ENCODE assay signal across 17 mouse cellular contexts in genomic region chr8:126609556-126610263, GRCm38 (mm10). TPM values are rescaled to one million over a fixed set of nuclear protein-coding genes. Genes with fewer than 3 reads are reported as not detected.
DNase-seq lines count a peak whose midpoint lies in the region; ATAC-seq and TF ChIP-seq lines count a peak whose summit lies in the region.
"Had no signal": no experiment of that assay in that cellular context is flagged by ENCODE, and none has a peak within 500 bp of the region (broad histone marks: within the 10 kb centered on the region; RNA-seq: fewer than 3 reads in every experiment).

No protein-coding gene starts in this region.

- no peak for DNase-seq in intestine, embryonic 14.5 days (ENCODE audit: low spot score)
- DNase-seq in liver, embryonic 11.5 days (ENCODE audit: low spot score): no peak
- no peak for DNase-seq in spleen, postnatal 36 days (ENCODE audit: low spot score in 2 of 2)
- DNase-seq in retina, embryonic 14.5 days (ENCODE audit: low spot score): no peak
- no peak for DNase-seq in left cerebral cortex, postnatal 36 days (ENCODE audit: low spot score in 2 of 2)
- DNase-seq: kidney, adult 11 months; right cerebral cortex, postnatal 4 days; thymus, postnatal 25 days had no signal

- 71% methylated on average over 11 of the region's 11 CpGs for WGBS in intestine, embryonic 14.5 days
- 72% methylated on average over 11 of the region's 11 CpGs for WGBS in intestine, postnatal 0 days
- WGBS in liver, embryonic 11.5 days: 64% methylated on average over 11 of the region's 11 CpGs
- 53% methylated on average over 11 of the region's 11 CpGs for WGBS in lung, embryonic 15.5 days
- 68% methylated on average over 11 of the region's 11 CpGs for WGBS in stomach, embryonic 16.5 days

- H3K4me2 ChIP-seq in intestine, embryonic 14.5 days (ENCODE audit: low read length): no peak overlapping the region
- H3K4me2 ChIP-seq in intestine, postnatal 0 days (replicated peaks; ENCODE audit: low read depth): no peak overlapping the region
- no peak overlapping the region for H3K4me2 ChIP-seq in liver, embryonic 11.5 days
- H3K4me2 ChIP-seq in lung, embryonic 15.5 days: no peak overlapping the region
- no peak overlapping the region for H3K4me2 ChIP-seq in stomach, embryonic 16.5 days (ENCODE audit: low read depth, low read length)
- H3K4me2 ChIP-seq: embryonic facial prominence, embryonic 13.5 days; heart, embryonic 15.5 days; neural tube, embryonic 12.5 days had no signal

- 0 out of 2 replicates have a peak, but pooled peaks have one; percentile 16 for ATAC-seq in intestine, embryonic 14.5 days (replicated peaks; ENCODE audit: low FRiP score, low TSS enrichment, low read depth)
- ATAC-seq in intestine, postnatal 0 days: no peak
- ATAC-seq in liver, embryonic 11.5 days (replicated peaks; ENCODE audit: low FRiP score): peak; percentile 29
- 0 out of 2 replicates have a peak, but pooled peaks have one; percentile 25 for ATAC-seq in lung, embryonic 15.5 days (ENCODE audit: borderline replicate concordance, extremely low read depth, low FRiP score, low TSS enrichment)
- ATAC-seq in stomach, embryonic 16.5 days (ENCODE audit: insufficient read depth, low FRiP score): peak; percentile 80
- ATAC-seq: midbrain, embryonic 16.5 days had no signal

- TF ChIP-seq CTCF in intestine, postnatal 0 days (IDR thresholded peaks at IDR 0.05; ENCODE audit: low read depth): no peak

- 0 out of 2 replicates have a peak, but pooled peaks cover 15% of the 10 kb centered on the region for H3K4me1 ChIP-seq in intestine, embryonic 14.5 days (replicated peaks; ENCODE audit: control insufficient read depth, insufficient read depth, low read length)
- peaks cover 10% of the 10 kb centered on the region for H3K4me1 ChIP-seq in intestine, postnatal 0 days (replicated peaks; ENCODE audit: control insufficient read depth, insufficient read depth, low read length)
- H3K4me1 ChIP-seq in liver, embryonic 11.5 days (replicated peaks; ENCODE audit: control insufficient read depth, insufficient read depth, low read length): peaks cover 15% of the 10 kb centered on the region
- peaks cover 29% of the 10 kb centered on the region for H3K4me1 ChIP-seq in lung, embryonic 15.5 days
- H3K4me1 ChIP-seq in stomach, embryonic 16.5 days (ENCODE audit: control insufficient read depth, insufficient read depth, low read length): peaks cover 15% of the 10 kb centered on the region

- H3K36me3 ChIP-seq in intestine, embryonic 14.5 days (ENCODE audit: control insufficient read depth, insufficient read depth, low read length): no peaks in the 10 kb centered on the region
- no peaks in the 10 kb centered on the region for H3K36me3 ChIP-seq in intestine, postnatal 0 days (ENCODE audit: control insufficient read depth, insufficient read depth)
- H3K36me3 ChIP-seq in liver, embryonic 11.5 days (ENCODE audit: control insufficient read depth, insufficient read depth, low read length): no peaks in the 10 kb centered on the region
- no peaks in the 10 kb centered on the region for H3K36me3 ChIP-seq in lung, embryonic 15.5 days
- no peaks in the 10 kb centered on the region for H3K36me3 ChIP-seq in stomach, embryonic 16.5 days (ENCODE audit: control insufficient read depth, insufficient read depth, low read length)
- H3K36me3 ChIP-seq: embryonic facial prominence, embryonic 13.5 days; forebrain, embryonic 10.5 days; heart, embryonic 15.5 days; neural tube, embryonic 12.5 days had no signal

- intact Hi-C loops in left cerebral cortex, postnatal 36 days (cut with DNase I): no loop called here

- H3K4me3 ChIP-seq in intestine, embryonic 14.5 days (ENCODE audit: low read depth, low read length): no peak overlapping the region
- H3K4me3 ChIP-seq in intestine, postnatal 0 days (ENCODE audit: low read depth, low read length): no peak overlapping the region
- no peak overlapping the region for H3K4me3 ChIP-seq in liver, embryonic 11.5 days (ENCODE audit: low read depth, low read length)
- no peak overlapping the region for H3K4me3 ChIP-seq in lung, embryonic 15.5 days
- no peak overlapping the region for H3K4me3 ChIP-seq in stomach, embryonic 16.5 days (replicated peaks; ENCODE audit: low read length)
- H3K4me3 ChIP-seq: embryonic facial prominence, embryonic 13.5 days; forebrain, embryonic 10.5 days; heart, embryonic 15.5 days; megakaryocyte, embryonic 14.5 days; neural tube, embryonic 12.5 days had no signal

- no peaks in the 10 kb centered on the region for H3K27me3 ChIP-seq in intestine, embryonic 14.5 days (replicated peaks; ENCODE audit: control insufficient read depth, insufficient read depth, low read length)
- H3K27me3 ChIP-seq in intestine, postnatal 0 days (replicated peaks; ENCODE audit: control insufficient read depth, insufficient read depth, low read length): no peaks in the 10 kb centered on the region
- no peaks in the 10 kb centered on the region for H3K27me3 ChIP-seq in liver, embryonic 11.5 days (replicated peaks; ENCODE audit: control insufficient read depth, insufficient read depth, low read length)
- H3K27me3 ChIP-seq in lung, embryonic 15.5 days: no peaks in the 10 kb centered on the region
- no peaks in the 10 kb centered on the region for H3K27me3 ChIP-seq in stomach, embryonic 16.5 days (ENCODE audit: control insufficient read depth, insufficient read depth, low read length)
- H3K27me3 ChIP-seq: embryonic facial prominence, embryonic 13.5 days; heart, embryonic 15.5 days; megakaryocyte, embryonic 14.5 days; neural tube, embryonic 12.5 days had no signal

- no peak overlapping the region for H3K9ac ChIP-seq in intestine, embryonic 14.5 days (ENCODE audit: low read length)
- H3K9ac ChIP-seq in intestine, postnatal 0 days (ENCODE audit: low read depth, low read length): no peak overlapping the region
- no peak overlapping the region for H3K9ac ChIP-seq in liver, embryonic 11.5 days (ENCODE audit: low read depth, low read length)
- H3K9ac ChIP-seq in lung, embryonic 15.5 days: no peak overlapping the region
- peak overlapping the region; percentile 36; the same call in 1 of the 2 replicates for H3K9ac ChIP-seq in stomach, embryonic 16.5 days (ENCODE audit: low read length)
- H3K9ac ChIP-seq: heart, embryonic 15.5 days; neural tube, embryonic 12.5 days had no signal

- H3K27ac ChIP-seq in intestine, embryonic 14.5 days (ENCODE audit: low read depth): 0 out of 2 replicates have a peak overlapping the region, but pooled peaks have one; percentile 7
- H3K27ac ChIP-seq in intestine, postnatal 0 days (ENCODE audit: low read depth, low read length): no peak overlapping the region
- H3K27ac ChIP-seq in liver, embryonic 11.5 days (ENCODE audit: low read depth, low read length): peak overlapping the region; percentile 33
- H3K27ac ChIP-seq in lung, embryonic 15.5 days: peak overlapping the region; percentile 56; the same call in 1 of the 2 replicates
- peak overlapping the region; percentile 83 for H3K27ac ChIP-seq in stomach, embryonic 16.5 days (ENCODE audit: low read length)
- H3K27ac ChIP-seq: heart, embryonic 15.5 days; neural tube, embryonic 12.5 days had no signal

- no peaks in the 10 kb centered on the region for H3K9me3 ChIP-seq in intestine, embryonic 14.5 days (ENCODE audit: control insufficient read depth, low read length)
- H3K9me3 ChIP-seq in intestine, postnatal 0 days (ENCODE audit: control insufficient read depth): no peaks in the 10 kb centered on the region
- H3K9me3 ChIP-seq in liver, embryonic 11.5 days (ENCODE audit: control insufficient read depth, low read length): no peaks in the 10 kb centered on the region
- H3K9me3 ChIP-seq in lung, embryonic 15.5 days: no peaks in the 10 kb centered on the region
- no peaks in the 10 kb centered on the region for H3K9me3 ChIP-seq in stomach, embryonic 16.5 days (replicated peaks; ENCODE audit: control insufficient read depth, low read length)
- H3K9me3 ChIP-seq: embryonic facial prominence, embryonic 13.5 days; forebrain, embryonic 10.5 days; heart, embryonic 15.5 days; megakaryocyte, embryonic 14.5 days; neural tube, embryonic 12.5 days had no signal

RNA-seq across cellular contexts. Expression of gene Irf2bp2, which starts 15.9 kb away (rescaled TPM):
- polyA plus RNA-seq in intestine, embryonic 14.5 days (2014; fragmentation: Nextera tagmentation; extraction: Ambion mirVana): 11.3 and 11.5 TPM in 2 replicates
- 13.3 and 14.9 TPM in 2 replicates for polyA plus RNA-seq in intestine, postnatal 0 days (2015; fragmentation: Nextera tagmentation; extraction: Ambion mirVana)
- polyA plus RNA-seq in liver, embryonic 11.5 days (2014; fragmentation: Nextera tagmentation; extraction: Ambion mirVana): 5.9 and 7.3 TPM in 2 replicates
- 12.6 TPM in 2 replicates for polyA plus RNA-seq in lung, embryonic 15.5 days (2015; fragmentation: Nextera tagmentation; extraction: Ambion mirVana)
- polyA plus RNA-seq in stomach, embryonic 16.5 days (2015; fragmentation: Nextera tagmentation; extraction: Ambion mirVana): 9.9 and 10.8 TPM in 2 replicates
- 10 to 100 TPM; 54.3 to 63.3 TPM for total RNA-seq in left cerebral cortex, postnatal 36 days (2021)
